Mouse (Mus musculus) heart, postnatal 36 days (tissue): Measurements from ENCODE around the gene Ppbp. TPM values are rescaled to one million over a fixed set of nuclear protein-coding genes. Genes with fewer than 3 reads are reported as not detected.

Source experiments
- DNase-seq, 2 experiments: peaks; one replicate each; pipeline ENCODE4 v3.0.0; 2021 to 2022
- intact Hi-C: fragments of 180-260 bp; cut with DNase I; formaldehyde crosslinking; loops from one replicate; pipeline ENCODE4 v1.15.1; 2025
- total RNA-seq, 2 experiments: library from RNA; stranded (reverse); gene quantifications; 2 replicates each; pipeline ENCODE4 v1.2.3; 2021

Gene Ppbp
- 10 to 100 TPM in 1 of 2 experiments, 1 to 10 TPM in 1; 8.7 to 11.2 TPM for total RNA-seq

DNA sequence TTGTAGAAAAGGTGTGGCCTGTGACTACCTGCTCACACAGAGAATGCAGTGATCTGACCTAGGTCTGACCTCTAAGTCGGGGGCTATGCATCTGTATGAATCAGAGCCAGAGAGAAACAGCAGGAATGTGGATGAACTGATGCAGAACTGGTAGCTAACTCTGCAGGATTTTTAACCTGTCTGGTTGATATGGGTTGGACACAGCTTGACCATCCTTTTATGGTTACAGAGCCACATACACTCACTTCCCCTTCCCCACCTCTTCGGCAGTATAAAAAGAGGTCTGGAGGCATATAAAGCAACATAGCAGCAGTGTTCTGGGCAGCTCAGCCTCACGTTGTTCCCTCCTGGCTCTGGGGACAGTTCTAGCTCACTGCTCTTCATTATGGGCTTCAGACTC lies at the start of gene Ppbp:
Gene Ppbp, plus strand, starts transcription at position 301 of the 400 bp plus-strand sequence.
- intact Hi-C loops, result loop anchor here (5.0 kb wide), 1 partner anchor 106 kb away; no protein-coding TSS in a partner anchor
- DNase-seq, result no peak

DNA sequence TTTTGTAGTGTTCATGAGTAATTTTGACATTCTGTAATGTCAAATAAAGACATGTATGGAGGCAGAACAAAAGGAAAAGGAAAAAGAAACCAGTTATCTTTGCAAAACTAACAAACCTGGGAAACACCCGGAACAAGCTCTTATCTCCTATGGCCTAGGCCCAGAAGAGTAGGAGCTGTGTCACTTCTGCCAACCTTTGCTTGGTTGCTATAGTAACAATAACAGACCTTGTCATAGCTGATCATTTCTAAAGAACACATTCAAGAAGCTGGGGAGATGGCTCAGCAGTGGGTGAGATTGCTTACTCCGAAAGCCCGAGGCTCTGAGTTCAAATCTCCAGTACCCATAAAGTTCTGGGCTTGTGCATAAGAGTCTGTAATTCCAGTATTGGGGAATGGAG lies 45.7 kb upstream of the Ppbp start:
- intact Hi-C loops, result no loop called here
- no peak for DNase-seq

DNA sequence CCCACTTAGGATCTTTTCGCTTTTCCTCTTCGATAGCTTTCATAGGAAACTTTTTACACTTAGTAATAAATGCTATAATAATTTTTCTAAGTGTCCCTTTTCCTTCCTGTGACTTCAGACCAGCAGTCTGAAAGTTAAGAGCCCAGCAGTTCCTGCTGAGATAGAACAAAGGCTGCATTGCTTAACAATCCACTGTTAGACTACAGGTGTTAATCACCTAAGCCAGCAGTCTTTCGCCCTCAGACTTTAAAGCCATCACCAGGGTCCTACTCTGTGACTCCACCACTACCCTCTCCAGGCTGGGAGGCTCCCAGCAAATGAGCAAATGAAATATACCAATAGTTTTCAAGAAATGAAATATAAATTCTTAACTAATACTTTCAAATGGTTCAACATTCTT lies 40.1 kb upstream of the Ppbp start:
- no peak for DNase-seq
- intact Hi-C loops, result no loop called here

DNA sequence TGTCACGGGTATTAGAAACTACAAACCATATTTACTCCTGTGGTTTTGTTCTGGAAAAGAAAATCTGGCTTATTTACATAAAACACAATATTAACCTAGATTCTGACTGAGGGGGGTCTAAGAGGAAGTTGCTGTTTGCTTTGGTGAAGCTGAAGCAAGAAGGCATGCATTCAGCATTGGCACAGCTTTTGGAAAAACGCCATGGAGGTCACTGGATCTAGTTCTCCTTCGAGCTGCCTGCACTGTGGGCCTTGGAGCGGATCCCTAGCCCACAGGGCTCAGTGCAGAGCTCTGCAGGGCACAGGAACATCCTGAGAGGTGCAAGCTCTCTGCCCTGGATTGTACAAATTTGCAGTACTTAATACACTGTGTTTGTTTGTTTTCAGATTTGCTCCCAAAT lies 36.8 kb upstream of the Ppbp start:
- intact Hi-C loops, result no loop called here
- no peak for DNase-seq

DNA sequence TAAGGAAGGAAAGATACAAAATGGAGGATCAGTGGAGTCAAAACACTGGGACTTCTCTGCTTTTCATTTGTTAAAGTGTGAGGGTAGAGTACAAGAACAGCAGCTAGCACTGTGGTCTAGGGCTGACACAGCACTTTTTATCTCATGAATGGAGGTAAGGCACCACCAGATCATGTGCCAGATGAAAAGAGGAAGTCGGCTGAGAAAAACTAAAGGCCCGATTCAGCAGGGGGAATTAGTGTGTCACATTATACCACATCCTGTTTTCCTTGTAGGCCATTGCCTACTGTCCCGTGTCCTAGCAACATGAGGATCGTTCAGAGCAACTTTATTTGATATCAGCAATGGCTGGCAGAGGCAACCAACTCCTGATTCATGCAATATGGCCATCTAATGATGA lies 26.3 kb upstream of the Ppbp start:
- intact Hi-C loops, result no loop called here
- DNase-seq, result no peak

DNA sequence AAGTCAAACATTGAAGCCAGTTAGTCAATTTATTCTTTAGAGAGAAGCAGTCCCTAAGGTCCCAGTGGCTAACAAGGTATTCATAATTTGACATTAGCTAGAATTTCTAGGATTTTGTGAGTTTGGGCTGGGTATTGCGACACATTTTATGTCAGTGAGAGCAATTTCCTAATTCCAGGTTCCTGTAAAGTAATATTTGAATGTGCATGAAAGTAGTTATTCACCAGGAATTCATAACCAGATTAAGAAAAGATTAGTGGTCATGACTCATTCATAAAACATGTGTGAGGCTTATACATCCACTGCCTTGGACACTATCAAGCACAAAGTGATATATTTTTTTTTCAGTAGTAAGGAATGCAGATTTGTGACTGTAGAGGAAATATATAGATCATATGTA lies 14.4 kb upstream of the Ppbp start:
- DNase-seq, result no peak
- intact Hi-C loops, result no loop called here

DNA sequence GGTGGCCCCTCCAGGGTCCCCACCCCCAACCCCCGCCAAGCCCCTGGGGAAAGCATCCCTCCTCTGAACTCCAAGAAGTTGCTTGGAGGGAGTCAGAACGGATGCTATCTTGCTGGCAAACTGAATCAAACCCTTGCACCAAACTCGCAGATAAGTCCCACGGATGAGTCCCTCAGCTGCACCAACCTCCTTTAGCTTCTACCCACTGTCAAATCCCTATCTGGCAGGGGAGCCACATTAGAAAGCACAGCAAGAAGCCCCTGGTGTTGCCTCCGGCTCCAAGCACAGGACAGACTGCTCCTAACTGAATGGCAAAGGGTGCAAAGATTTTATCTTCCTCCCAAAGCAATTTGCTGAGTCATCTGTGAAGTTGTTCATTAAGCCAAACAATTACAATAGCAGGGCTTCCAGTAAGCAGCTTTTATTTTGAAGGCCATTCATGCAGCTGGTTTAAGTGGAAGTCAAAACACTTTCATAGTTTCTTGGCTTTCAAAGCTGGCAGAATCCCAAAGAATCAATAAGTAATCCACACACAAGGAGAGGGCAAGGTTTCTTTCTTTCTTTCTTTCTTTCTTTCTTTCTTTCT lies 10.2 kb upstream of the Ppbp start:
- peak in 1 of 2 experiments; percentile 31 for DNase-seq
- intact Hi-C loops, result no loop called here

DNA sequence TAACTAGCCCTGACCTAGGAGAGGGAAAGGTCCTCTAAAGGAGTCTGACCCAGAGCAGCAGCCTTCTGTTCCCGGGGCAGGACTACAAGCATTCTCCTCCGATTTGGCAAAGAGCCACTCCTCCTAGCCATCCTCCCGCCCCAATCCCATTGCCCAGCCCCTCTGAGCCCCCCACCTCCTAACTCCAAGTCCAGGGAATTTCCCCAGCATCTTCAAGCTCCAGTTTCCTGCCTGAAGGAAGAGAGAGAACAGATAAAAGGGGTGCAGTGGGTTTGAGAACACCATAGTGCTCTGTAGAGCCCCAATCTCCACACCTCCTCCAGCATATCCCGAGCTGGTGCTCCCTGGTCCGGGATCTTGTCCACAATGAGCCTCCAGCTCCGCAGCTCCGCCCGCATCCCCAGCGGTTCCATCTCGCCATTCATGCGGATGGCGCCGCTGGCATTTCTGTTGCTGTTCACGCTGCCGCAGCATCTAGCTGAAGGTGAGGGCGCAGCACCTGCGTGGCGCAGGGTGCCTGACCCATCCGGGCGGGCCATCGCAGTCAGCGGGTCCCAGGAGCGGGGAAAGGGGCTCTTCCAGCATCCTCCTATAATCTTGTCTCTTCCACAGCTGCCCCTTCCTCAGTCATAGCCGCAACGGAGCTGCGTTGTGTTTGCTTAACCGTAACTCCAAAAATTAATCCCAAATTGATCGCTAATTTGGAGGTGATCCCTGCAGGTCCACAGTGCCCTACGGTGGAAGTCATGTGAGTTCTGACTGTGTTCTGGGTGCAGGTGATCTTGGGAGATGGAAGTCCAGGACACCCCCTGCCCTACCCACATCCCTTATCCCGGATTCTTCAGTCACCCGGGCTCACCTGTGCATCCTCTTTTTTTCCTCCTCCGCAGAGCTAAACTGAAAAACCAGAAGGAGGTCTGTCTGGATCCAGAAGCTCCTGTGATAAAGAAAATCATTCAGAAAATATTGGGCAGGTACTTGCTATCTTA lies 8.9 kb upstream of the Ppbp start, which contains the start of gene Cxcl5:
Gene Cxcl5, plus strand, starts transcription at position 284 of the 989 bp plus-strand sequence.
- DNase-seq, result peak in 1 of 2 experiments; percentile 8
- intact Hi-C loops, result no loop called here

DNA sequence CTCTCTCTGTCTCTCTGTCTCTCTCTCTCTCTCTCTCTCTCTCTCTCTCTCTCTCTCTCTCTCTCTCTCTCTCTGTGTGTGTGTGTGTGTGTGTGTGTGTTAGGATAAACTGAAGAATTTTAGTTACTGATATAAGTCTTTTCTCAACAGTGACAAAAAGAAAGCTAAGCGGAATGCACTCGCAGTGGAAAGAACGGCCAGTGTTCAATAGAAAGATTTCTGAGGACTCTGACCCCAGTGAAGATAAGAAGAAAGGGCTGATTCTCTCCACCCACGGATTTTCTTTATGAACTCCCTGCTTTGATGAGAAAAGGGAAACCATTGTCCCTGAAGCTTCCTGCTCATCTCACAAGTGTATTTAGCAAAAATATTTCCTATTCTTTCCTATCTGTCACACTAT lies 8.0 kb upstream of the Ppbp start:
- intact Hi-C loops, result no loop called here
- DNase-seq, result no peak

DNA sequence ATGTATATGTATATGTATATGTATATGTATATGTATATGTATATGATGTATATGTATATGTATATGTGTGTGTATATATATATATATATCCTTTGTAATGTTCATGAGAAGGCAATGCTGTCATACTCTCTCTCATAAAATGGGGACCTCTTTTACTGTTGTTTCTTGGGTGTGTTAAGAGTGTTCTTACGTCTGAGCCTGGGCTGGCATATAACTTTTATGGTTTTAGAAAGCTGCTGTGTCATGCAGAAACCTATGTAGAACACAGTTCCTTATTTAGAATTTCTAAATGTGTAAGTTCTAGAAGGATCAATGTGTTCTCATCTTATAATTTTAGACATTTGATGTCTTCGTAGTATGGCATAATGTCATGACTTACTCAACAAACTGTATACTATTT lies 7.5 kb upstream of the Ppbp start:
- intact Hi-C loops, result no loop called here
- DNase-seq, result no peak

DNA sequence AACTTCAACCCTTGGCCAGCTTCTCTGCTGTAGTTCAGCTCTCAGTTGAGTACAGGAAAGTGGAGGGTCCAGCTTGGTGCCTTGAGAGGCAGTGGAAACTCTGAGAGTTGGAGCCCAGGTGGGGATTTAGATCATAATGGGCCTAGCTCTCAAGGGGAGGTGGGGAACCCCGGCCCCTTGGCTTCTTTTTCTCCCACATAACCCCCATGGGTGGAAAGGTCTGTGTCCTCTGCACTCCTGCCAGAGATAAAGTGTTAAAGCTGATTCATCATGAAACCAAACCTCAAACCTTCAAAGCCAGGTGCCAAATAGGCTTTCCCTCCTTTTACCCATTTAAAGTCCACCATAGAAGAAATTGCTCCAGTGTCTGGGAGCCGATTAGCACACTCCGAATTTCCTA lies 6.5 kb upstream of the Ppbp start:
- intact Hi-C loops, result no loop called here

DNA sequence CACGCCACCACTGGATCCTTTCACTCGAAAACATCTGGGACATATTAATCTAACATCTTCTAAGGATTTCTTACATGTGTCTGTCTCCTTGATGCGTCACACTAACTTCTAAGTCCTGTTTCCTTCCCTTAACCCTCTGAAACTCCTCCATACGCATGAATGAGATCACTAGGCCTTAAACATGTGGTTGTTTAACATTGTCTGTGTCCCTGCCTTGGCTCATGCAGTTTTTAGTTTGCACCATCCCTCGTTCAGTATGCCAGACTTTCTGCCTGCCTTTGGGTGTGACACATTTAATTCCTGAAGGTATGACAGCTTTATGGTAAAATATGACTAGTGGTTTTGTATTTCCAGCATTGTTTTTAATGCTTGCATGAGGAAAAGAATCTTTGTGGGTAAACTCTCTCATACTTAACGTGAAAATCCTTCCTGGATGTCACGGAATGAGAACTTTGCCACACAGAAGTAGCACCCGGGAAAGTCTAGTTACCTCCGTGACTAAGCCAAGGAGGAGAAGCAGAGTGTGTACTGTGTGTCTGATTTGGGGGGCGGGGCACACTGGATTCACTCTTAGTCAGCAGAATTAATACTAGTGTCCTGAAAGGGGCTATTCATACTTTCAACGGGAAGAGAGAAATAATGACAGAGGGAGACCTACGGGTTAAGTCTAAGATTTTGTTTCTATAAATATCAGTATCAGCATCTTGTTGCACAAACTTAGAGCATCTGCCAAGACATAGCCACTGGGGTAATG lies 4.2 kb upstream of the Ppbp start:
- DNase-seq, result no peak
- intact Hi-C loops, result no loop called here

More for the DNA sequence above, 6.5 kb upstream of the Ppbp start:
- no peak for DNase-seq

DNA sequence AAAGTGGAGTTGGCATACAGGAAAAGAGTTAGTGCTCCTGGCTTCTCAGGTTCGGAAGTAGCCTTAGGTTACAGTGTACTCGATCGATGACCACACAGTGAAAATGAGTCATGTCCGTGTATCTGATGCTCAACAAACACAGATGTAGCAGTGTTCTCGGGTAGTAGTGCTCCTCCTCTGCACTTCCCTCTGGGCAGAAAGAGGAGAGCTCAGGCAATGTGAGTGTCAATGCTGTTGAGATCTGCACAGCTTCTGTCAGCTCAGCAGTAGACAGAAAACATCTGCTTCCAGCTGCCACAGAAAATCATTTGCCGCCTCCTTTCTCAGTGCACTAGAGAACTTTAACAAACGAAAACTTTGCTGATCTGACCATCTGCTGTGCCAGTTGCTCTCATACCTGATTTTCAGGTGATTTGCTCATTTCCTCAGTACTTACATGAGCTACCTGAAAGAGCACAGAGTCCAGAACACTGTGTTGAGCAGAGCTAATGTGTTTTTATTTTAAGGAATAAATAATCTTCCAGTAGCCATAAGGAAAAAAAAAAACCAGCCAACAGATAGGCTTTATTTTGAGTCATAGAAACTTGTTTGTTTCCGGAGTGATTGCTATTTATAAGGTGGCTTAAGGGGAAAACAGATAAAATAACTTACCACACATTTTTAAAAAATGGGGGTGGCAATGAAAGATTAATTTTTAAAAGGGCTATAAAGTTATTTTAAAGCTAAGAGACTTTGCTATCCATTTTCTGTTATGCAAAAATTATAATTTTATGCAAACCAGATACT lies 2.3 kb upstream of the Ppbp start:
- intact Hi-C loops, result loop anchor here (5.0 kb wide), 1 partner anchor 104 kb away; no protein-coding TSS in a partner anchor
- no peak for DNase-seq

DNA sequence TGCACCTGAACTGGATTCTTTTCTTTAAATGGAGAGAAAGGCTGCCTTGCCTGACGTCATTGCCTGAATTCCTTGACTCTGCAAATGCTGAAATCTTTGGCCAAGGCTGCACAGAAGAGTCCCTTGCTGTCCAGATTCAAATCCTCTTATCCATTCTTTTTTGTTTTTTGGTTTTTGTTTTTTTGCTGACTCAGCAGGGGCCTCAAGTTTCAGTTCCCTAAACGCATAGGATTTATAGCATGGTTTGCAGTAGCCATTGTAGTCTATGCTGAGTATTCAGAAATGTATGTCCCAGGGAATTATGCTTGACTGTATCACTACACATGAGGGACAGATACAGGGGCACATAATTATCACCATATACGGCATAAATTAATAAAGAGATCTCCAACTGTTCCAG lies 3.1 kb downstream of the Ppbp start:
- intact Hi-C loops, result loop anchor here (5.0 kb wide), 2 partner anchors 116 to 131 kb away; partner anchors contain the start of gene Cxcl2
- DNase-seq, result no peak

DNA sequence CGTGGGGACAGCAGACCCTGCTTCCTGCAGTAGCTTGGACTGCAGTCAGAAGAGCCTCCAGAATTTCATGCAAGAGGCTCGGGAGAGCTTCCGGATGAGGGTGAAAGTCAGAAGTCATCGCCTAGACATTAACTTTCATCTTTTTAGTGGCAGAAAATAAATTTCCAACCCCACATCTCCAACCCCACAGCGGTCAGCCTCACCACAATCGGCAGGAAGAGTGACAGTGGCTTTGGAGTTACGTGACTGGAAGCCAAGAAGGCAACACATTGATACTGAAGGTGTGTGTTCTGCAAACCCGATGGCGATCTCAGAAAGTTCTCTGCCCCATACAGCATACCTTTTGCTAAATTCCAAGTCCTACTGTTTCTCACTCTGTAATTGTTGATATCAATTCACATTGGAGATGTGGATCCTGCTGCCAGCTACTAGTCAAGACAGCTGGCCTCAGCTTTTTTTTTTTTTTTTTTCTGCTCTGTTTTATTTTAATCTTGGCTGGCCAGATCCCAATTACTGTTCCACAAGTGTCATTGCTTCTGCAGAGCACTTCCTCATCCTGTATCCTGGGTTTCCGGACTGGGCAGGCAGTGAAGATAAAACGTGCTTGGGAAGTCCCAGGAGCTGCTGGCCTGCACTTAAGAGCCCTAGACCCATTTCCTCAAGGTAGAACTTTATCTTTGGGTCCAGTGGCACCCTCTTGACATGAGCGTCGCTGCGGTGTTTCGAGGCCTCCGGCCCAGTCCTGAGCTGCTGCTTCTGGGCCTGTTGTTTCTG lies 3.7 kb downstream of the Ppbp start, which contains the start of gene Pf4:
Gene Pf4, plus strand, starts transcription at position 556 of the 774 bp plus-strand sequence.
- DNase-seq, result peak; percentile 46 to 47
- intact Hi-C loops, result loop anchor here (5.0 kb wide), 2 partner anchors 115 to 130 kb away; partner anchors contain the start of gene Cxcl2

DNA sequence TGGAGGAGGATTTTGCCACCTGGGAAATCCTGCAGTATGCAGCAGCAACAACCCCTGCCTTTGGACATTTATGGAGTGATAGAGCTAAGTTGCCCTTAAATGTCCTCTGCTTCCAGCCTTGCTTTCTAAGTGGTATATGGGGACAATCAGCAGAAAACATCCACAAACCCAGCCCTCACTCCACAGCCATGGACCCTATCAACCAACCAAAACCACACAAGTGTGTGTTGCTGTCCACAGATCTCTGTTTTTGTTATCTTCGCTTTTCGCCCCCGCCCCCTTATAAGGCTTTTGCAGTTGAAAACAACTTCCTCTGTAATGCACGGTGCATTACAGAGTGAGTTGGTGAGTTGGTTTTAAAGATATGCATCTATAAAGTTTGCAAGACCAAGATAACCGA lies 7.2 kb downstream of the Ppbp start:
- no peak for DNase-seq
- intact Hi-C loops, result no loop called here

DNA sequence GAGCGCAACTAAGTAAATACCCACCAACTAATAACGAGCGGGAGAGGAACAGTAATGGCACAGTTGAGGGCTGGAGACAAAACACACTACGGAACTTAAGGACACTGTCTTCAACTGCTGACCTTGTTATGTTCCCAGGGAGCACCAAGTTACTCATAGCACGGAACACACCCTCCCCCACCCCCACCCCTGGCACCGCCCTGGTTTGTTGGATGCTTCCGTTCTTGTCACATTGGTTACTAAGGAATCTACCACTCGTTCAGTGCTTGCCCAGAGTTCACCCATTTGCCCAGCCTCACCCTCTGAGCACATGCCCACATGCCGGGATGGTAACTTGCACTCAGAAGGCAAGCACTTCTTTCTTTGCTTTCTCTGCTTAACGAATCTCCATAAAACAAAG lies 9.3 kb downstream of the Ppbp start:
- intact Hi-C loops, result no loop called here

DNA sequence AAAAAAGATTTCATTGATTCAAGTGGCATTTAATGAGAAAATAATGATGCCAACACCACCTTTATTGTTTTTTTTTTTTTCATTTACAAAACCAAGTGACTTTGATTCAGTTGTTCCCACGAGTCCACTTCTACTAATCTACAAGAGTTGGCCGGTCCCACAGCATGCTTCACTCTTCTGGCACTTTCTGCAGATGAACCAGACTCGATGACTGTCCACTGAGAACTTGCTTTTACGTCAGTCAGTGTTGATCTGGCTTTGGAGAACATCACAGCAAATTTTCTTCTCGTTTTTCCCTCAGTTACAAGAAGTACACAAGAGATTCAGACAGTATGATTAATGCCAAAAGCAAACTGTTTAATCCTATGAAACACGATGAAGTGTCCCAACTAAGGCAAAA lies 10.5 kb downstream of the Ppbp start:
- intact Hi-C loops, result no loop called here
- no peak for DNase-seq

More for the DNA sequence above, 9.3 kb downstream of the Ppbp start:
- DNase-seq, result no peak

DNA sequence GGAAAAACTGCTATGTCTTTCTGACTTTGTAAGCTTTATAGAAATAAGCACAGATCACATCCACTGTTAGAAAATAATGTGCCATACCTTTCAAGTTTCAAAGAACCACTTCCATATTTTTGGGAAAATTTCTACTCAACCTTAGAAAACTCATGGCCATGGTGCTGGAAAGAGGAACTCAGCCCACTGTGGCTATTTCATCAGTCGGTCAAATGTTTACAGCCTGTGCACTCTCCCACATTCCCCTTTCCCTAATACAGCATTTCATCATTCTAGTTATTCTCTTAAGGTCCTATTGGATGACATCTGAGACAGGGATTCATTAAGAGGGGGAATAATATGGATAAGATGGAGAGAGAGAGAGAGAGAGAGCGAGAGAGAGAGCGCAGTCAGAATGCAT lies 15.4 kb downstream of the Ppbp start:
- no peak for DNase-seq
- intact Hi-C loops, result no loop called here
